Mouse (Mus musculus): ENCODE measurements around the gene Ston2.

- no peak for TF ChIP-seq USF1 (IDR thresholded peaks at IDR 0.05; ENCODE audit: low read depth)
- TF ChIP-seq POLR2A (IDR thresholded peaks at IDR 0.05; ENCODE audit: insufficient read length, low read depth), result no peak
- TF ChIP-seq MAX (IDR thresholded peaks at IDR 0.05; ENCODE audit: low read depth), result no peak
Measured at GRCm38 (mm10) chr12:91665431-91665830, 122.8 kb downstream of the Ston2 start.
